Mouse (Mus musculus) cerebellum, postnatal 25 days (tissue): ENCODE results near the gene Cd163l1.

ENCODE experiments used
- DNase-seq, 2 experiments: peaks; one replicate each; pipeline ENCODE4 v3.0.0; 2021; ENCODE audit warnings: mixed read lengths in 2 of 2

Cd163l1 gene

DNA sequence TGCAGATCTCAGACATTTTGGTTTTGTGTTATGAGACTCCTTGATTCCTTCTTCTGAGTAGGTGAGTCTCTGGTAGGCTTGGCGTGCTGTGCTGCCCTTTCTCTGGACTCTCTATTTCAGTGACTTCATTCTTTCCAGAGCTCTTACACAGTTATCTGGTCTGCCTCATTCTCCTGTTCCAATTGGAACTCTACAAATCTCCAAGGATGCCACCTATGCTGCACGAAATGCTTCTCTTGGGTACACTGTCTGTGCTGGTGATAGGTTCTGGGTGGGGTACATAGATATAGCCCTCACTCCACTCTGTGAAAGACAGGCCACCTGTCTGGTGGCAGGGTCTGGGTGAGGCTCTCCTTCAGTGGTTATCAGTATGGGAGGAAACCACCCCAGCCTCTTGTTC, at the start of gene Cd163l1:
Gene Cd163l1 (plus strand): TSS at position 301 of the 400 bp plus-strand sequence.
- no peak for DNase-seq

DNA sequence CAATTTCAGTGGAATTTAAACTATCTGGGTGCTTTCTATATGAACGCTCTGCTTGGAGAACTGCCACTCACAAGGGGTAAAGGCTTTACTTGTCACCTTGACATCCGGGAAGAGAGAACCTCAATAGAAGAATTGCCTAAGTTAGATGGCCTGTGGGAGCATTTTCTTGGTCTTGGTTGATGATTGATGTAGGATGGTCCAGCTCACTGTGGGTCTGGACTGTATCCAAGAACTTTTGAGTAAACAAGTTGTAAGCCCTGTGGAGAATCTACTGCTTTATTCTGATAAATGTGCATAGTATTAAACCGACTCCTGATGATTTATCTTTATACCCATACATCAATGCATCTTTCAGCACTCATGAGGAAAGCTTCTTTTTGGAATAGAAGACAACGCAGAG, 48.7 kb upstream of the Cd163l1 start:
- no peak for DNase-seq

DNA sequence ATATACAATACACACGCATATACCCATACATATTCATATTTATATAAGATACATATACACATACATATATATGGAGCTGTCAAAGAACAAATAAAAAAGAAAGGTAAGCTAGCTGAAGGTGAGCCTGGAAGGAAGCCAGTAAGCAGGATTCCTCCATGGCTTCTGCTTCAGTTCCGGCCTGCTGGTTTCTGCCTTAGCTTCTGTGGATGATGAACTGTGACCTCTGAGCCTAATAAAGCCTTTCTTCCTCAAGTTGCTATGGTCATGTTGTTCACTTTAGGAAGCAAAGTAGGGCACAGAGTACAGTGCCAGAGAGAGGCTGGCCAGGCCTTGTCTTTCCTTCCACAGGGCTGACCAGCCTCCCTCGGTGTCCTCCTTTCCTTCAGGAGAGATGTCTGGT, 47.2 kb upstream of the Cd163l1 start:
- no peak for DNase-seq

DNA sequence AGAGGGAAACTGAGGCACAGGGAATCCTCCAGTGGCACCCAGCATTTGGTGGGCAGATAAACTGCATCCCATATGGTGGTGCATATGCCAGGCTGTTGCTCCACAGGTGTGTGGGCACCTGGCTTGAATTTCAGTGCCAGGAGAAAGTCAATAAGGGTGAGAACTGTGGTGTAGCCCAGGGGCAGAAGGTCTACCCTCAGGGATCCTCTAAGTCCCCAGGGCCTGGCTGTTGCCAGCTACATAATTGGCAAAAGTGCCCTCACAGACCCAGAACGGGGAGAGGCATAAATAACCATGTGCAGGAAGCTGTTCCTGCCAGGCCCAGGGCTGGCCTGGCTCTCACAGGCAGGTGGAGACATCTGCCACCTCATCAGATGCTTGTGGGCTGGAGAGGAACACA, 45.1 kb upstream of the Cd163l1 start, which contains the start of gene Olfr523:
Gene Olfr523 (plus strand): TSS at position 282 of the 400 bp plus-strand sequence.
- peak; percentile 57 to 63 for DNase-seq

DNA sequence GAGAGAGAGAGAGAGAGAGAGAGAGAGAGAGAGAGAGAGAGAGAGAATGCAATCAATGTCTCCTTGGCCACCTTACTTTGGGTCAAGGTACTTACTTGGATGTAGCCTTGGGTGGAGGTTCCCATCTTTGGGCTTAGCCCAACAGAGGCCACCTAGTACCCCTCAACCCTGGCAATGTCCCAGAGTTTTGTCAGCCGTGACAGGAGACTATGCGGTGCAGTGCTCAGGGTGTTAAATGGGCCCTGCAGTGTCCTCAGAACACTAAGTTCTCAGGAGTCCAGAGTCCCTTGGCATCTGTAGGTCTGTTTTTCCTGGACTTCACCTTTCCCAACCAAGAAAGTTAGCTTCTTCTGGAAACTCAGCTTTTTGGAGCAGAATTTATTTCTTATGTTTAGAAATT, 38.9 kb upstream of the Cd163l1 start:
- no peak for DNase-seq

DNA sequence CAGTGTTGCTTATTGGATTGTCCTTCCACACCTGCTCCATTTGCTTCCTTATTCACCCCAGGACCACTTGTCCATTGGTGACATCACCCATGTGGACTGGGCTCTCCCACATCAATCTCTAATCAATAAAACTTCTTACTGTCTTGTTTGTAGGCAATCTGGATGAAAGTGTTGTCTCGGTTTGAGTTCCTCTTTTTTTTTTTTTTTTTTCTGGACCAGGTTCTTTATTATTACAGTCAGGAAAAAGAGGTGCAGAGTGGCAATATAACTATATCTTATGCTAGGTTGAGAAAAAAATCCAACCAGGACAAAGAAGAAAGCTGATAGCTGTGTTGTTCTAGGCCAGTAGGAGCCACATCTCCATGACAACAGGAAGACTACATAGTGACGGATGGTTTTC, 37.4 kb upstream of the Cd163l1 start:
- DNase-seq: no peak

DNA sequence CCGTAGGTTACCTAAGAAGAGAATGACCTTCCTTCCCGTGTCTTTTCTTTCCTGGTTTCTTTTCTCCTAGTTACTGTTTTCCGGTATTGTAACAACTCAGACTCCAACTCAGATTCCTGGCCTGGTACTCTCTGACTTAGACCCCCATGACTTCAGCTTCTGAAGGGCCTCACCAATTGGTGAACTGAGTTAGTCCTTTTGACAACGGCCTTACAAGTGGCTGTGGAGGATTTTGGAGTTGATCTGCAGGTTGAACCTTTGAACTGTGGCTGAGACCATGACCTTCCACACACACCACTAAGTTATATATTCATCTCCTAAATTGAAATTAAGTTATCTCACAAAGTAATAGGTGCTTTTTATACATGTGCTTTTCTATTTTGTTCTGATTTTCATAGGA, 33.9 kb upstream of the Cd163l1 start:
- DNase-seq: no peak

DNA sequence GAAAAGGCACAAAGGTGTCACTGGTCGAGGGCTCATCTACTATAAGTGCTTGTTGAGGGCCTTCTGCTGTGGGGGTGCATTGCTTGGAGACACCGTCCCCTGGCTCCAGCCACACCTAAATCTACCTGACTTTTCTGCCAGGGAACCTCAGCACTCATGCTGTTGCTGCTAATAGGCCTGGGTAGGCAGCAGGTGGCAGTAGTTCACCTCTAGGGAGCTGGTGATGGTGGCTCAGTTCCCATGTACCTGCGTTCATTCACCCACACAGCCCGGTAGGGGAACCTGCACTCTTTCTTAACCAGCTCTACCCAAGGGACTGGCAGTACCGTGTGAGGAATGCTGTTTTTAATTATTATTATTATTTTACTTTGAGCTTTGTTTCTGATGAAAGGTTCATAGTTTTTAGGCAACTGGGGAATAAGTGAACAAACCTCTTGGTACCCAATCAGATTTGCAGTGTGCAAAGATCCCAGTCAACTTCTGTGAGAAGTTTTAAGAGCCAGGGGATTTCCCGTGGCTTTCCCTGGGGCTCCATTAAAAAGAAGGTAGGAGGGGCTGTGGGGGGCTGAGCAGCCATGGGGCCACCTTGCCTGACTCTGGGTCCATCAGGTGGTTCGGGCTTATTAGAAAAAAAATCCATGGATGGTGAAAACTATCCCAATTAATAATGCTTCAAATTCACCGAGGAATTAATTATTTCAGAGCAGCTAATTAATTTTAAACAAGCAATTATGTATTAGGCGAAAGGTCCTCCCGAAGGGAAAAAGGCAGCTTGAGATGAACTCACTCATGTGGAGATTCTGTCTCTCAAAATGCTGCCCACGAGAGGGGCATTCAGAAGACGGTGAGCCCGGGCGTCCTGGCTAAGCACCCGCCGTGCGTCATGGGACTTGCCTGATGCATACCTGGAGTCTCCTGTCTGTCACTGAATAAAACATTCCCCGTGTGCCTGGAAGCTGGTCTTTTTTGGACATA, 31.1 kb upstream of the Cd163l1 start:
- peak in 1 of 2 experiments; percentile 28 for DNase-seq

DNA sequence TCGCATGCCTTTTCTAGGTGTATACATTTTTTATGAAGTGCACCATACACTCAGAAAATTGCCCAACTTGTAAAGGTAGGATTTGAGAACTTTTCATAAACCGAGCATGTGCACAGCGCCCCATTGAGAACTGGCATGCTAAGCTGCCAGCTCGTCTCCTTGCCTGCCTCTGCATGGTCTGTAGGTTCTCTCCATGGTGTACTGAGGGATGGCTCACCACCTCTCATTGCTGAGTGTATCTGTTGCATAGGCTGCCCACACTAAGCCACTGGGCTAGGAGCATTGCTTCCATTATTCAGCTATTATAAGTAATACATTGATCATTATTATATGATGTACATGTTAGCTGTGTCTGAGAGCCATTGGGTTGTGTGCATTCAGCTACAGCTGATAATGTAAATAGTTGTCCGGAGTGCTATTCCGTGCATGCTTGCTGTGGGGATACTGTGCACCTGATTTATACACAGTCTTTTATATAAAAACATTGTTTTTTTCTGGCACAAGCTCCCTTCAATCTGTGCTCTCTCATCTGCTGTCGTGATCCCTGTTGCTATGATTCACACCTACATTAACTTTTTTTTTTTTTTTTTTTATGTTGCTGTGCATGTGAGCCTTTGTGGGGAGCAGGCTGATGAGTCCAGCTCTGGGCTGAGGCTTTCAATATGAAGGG, 30.2 kb upstream of the Cd163l1 start:
- no peak for DNase-seq

DNA sequence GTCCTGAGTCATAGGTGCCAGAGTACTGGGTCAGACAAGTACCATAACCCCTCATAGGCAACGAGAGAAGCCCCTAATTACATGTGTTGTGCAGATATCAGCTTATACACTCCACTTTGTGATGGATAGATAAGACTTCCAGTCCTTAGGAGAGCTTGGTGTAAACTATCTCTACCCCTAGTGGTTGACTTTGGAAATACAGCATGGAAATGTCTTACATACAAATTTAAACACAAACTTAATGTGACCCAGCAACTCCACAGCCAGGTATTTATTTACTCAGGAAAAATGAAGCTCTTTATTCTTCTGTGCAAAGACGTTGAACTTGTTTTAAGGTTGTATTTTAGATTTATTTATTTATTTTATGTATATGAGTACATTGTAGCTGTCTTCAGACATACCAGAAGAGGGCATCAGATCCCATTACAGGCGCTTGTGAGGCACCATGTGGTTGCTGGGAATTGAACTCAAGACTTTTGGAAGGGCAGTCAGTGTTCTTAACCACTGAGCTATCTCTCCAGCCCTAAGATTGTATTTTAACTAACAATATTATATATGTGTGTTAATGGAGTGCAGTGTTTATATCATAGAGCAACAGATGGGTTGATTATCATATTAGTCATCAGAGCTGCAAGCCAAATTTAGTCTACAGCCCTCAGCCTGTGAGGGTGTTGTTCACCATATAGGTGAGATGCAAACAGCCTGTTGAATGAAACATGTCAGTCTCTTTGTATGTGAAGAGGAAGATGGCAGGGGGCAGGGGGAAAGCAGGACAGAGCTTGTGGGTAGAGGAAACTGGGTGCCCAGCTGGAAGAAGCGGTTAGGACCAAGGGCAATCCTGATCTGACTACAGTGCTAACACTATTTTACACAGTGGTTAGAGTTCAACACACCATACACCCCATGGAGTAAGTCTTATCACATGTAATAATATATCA, 29.4 kb upstream of the Cd163l1 start:
- no peak for DNase-seq

DNA sequence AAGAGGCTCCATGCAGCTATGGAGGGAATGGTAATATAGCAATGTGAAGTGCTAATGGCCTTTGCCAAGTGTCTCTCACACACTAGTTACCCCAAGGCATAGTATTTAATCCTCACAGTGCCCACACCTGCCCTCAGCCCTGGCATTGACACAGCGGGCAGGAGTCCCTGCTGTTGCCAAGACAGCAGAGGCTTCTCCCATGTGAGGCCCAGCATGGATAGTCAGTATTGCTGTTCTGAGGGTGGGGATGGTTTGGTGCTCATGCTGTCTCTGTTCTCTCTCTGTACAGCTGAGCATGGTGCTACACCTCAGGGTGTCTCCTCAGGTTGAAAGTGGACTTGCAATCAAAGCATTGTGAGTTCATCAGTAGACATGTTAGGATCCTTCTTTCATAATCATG, 27.6 kb upstream of the Cd163l1 start:
- DNase-seq: no peak

DNA sequence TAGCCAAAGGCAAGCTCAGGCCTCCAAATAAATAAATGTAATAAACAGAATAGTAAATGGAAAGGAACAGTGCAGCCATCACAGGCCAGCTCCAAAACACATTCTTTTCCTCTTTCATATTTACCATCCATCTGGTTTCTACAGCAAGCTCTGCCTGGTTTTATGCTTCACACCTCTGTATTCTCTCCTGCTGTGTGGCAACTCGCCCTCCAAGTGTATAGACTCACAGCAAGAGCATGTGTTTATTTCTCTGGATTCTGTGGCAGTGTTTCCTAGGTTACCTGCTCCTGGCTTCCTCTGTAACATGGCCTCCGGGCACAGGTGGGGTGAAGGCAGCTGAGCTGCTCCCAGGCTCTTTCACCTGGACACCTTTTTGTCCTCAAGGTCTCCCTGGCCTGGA, 25.6 kb upstream of the Cd163l1 start:
- DNase-seq: no peak

DNA sequence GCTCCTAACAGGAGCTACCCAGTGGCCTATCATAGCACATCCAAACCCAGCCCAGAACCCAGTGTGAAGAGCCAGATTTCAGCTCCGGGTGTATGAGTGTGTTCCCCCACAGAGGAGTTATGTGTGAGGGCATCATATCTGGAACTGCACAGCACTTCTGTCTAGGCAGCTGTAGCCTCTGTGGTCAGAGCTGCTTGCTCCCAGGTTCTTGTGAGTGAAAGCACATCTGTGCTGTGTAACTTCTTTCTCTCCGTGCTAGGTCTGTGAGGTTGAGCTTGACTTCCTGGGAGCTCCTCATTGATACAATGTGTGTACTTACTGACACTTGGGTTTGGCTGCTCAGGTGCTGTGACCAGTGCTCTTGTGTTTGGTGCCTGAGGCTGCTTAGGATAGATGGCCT, 25.2 kb upstream of the Cd163l1 start:
- no peak for DNase-seq

DNA sequence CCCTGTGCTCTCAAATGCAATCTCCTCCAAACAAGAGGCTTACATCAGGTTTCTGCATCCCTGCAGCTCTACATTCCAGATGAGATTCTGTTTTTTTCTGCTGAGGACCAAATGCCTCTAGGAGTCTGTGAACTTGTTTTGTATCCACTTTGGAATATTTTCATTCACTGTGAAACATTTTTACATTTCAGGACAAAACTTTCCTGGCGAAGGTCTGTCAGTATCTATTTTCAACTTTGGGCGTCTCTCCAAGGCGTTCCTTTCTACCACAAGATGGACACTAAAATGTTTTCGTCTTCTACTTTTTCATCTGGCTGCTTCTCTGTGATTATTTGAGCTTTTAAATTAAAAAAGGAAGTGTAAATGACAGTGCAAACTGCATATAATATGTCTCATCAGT, 24.0 kb upstream of the Cd163l1 start:
- no peak for DNase-seq

DNA sequence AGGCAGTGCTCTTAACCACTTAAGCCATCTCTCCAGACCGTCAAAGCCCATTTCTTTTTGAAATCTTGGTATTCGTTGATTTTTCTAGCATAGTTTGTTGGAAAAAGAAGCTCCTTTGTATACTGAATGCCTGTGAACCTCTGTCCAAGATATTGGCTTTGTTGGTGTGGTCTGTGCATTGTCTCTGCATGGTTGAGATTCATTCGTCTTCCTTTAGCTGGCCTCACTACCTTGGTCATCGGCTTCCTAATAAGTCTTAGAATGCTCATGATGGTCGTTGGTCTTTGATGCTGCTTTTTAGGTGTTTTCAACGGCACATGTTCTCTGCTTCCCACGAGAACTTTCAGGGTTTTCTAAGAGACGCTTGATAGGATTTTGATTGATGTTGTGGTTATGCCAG, 22.1 kb upstream of the Cd163l1 start:
- DNase-seq: no peak

DNA sequence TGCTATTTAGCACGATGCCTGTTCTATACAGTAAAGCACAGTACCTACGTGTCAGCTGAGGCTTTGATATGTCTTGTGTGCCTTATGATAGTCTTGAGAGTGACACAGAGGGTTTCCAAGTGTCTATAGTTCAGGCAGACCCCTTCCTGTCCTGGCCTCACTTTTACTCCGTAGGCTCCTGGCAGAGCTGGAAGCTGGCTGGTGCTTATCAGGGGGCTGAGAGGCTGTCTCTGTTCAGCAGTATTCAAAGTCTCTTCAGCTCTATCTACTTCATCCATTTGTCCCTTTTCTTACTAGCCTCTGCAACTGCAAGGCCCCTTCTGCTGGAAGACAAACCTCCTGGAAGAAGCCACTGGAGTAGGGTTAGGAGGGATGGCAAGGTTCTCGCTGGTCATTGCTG, 17.0 kb upstream of the Cd163l1 start:
- DNase-seq: no peak

DNA sequence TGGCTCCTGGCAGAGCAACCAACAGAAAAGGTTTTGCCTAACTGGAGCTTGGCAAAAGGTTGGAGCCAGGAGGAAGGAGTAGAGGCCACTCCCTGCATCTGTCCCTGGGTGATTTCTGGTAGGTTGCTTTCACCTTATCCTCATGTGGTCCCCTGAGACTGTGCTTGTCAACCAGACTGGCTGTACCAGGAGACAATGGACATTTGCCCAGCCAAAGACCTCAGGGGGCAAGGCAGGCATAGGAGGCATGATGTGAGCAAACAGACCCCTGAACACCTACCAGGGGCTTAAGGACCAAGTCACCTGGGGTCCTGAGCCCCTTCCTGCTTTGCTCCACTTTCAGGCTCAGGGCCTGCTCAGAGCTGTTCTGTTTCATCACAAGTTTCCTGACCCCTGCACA, 12.2 kb upstream of the Cd163l1 start, which contains the start of gene Olfr524:
Gene Olfr524 (minus strand): TSS at position 101 of the 400 bp plus-strand sequence.
- no peak for DNase-seq

DNA sequence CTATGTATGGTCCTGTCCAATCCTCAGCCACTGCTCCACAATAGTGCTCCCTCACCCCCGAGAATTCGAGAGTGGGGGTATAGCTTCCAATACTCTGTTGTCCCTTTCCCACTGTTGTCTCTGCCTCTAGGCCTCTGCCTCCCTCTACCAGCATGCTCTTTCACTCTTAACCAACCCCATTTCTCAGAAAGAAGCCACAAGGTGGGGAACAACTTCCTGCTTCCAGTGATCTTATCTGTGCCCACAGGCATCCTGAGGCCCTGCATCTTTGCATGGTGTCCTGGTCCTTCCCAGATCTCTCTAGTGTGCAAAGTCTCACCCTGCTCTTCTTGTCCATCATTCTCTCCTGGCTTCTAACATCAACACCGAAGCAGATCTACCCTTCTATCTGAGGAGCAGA, 11.2 kb upstream of the Cd163l1 start:
- DNase-seq: no peak

DNA sequence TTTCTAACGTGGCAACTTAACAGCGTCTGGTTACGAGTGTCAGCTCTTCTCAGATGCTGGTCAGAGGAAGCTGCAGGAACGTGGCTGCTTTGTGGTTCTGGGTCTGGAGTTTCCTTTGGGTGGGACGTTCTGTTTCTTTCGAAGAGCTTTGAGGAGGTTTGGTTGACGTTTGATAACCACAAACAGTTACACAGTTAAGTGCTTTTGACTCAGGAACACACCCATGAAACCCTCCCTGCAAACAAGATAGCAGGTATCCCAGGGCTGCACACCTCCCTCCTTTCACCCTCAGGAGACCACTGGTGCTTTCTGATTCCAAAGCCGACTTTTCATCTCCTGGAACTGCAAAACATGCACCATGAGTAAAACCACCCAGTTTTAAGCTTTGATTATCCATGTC, 9.9 kb upstream of the Cd163l1 start:
- no peak for DNase-seq

DNA sequence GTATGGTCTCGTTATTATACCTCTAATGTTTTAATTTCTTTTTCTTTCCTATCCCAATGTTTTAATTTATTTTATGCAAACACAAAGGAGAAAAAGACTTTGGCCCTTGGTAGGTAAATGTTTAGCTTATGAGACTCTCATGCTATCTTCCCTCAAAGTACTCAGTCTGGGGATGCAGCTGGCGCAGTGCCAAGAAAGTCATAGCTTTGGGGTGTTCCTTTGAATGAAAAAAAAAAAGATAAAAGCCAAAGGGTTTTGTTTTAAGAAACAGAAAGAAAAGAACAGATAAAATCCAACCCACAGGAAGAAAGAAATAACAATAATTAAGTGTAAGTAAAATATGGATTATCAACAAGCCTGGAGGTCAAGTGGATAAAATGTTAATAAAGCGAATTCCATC, 9.4 kb upstream of the Cd163l1 start:
- DNase-seq: peak in 1 of 2 experiments; percentile 12

DNA sequence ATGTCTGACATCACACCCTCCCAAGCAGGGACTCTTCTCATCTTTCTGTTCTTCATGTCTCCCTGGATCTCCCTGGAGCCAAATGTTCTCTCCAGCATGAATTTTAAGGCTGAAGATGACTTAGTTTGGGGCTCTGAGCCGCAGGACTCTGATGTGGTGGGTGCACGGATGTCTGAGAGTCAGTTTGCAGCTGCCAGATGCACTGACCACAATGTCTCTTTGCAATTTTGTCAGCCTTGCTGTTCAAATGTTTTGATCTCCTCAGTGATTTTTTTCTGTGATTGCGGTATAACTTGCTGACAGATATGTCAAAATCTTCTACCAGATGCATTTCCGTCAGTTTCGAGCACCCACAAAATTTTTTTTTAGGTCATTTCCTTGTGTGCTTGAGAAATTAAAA, 4.2 kb upstream of the Cd163l1 start:
- no peak for DNase-seq

DNA sequence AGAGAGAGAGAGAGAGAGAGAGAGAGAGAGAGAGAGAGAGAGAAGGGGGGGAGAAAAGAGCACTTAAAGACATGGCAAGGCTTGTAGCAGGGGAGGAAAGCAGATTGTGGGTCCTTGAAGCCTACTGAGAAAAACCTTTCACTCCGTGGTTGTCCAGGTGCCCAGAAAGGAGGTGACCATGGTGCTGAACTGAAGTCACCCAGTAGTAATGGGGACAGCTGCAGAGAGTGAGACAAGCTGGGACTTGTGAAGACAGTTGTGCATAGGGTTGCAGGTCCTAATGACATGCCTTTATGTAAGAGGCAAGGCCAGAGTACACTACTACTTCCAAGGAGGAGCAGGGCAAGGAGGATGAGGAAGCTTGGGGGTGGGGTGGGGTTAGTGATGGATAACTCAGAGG, 1.2 kb downstream of the Cd163l1 start:
- DNase-seq: no peak

DNA sequence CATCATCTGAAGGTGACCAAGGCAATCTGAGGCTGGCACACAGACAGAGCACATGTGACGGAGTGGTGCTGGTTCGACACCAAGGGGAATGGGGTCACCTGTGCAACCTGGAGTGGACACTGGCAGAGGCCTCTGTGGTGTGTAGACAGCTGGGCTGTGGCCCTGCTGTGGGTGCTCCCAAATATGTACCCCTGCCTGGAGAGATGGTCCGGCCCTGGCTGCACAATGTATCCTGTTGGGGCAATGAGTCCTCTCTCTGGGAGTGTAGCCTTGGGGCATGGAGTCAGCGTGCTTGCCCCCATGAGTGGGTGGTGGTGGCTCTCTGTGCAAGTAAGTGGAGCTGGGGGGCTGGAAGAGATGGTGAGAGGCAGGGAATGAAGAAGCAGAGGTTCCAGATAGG, 2.3 kb downstream of the Cd163l1 start:
- no peak for DNase-seq
